Mouse (Mus musculus) megakaryocyte-erythroid progenitor cell, adult 5-6 weeks (primary cell): ENCODE data around the gene Id3. TPM values are rescaled to one million over a fixed set of nuclear protein-coding genes. Genes with fewer than 3 reads are reported as not detected.
"Not testable (repeated sequence)": the region's sequence is repeated elsewhere in the genome, so short reads cannot be mapped to it uniquely, and the experiment has no call there.

Experiments
- ATAC-seq: replicated peaks from 2 replicates; pipeline ENCODE4 v1.8.0; 2016; ENCODE audit warnings: mild to moderate bottlenecking, inconsistent platforms; ENCODE audit not compliant: severe bottlenecking, poor library complexity, low FRiP score, low TSS enrichment
- total RNA-seq, 2 experiments: library from RNA; stranded (forward) in 1 of 2; stranded (reverse) in 1 of 2; fragments of 200-1000, 215-1000 nt in 1 of 2; fragments of >200 nt in 1 of 2; fragmentation: Nextera tagmentation in 1 of 2; gene quantifications; 2 replicates each; pipeline ENCODE4 v1.2.3; 2014 to 2017

Id3 gene
- 1.5 and 7.8 TPM in 2 replicates for total RNA-seq (2014; fragmentation: Nextera tagmentation)
- total RNA-seq (2017), result 1.9 and 3.1 TPM in 2 replicates

- peak; percentile 69 for ATAC-seq
These were observed at the start of gene Id3 for GRCm38 (mm10) chr4:136143193-136143976. TSS of gene Id3 (plus strand) at chr4:136143497.

GRCm38 (mm10) chr4:136094519-136095219 lies 48.6 kb upstream of the Id3 start:
- ATAC-seq, result no peak

GRCm38 (mm10) chr4:136095490-136096105 lies 47.7 kb upstream of the Id3 start:
- ATAC-seq, result no peak

- ATAC-seq, result no peak
These were observed 46.7 kb upstream of the Id3 start for GRCm38 (mm10) chr4:136096446-136097113.

- no peak for ATAC-seq
These were observed 44.9 kb upstream of the Id3 start for GRCm38 (mm10) chr4:136098446-136098845.

GRCm38 (mm10) chr4:136100396-136101070 lies 42.8 kb upstream of the Id3 start:
- no peak for ATAC-seq

- not testable (repeated sequence) for ATAC-seq
These were observed 41.5 kb upstream of the Id3 start for GRCm38 (mm10) chr4:136101753-136102152.

GRCm38 (mm10) chr4:136104590-136105337 lies 38.5 kb upstream of the Id3 start:
- ATAC-seq, result no peak

GRCm38 (mm10) chr4:136106880-136107301 lies 36.4 kb upstream of the Id3 start:
- ATAC-seq, result no peak

GRCm38 (mm10) chr4:136109153-136109552 lies 34.1 kb upstream of the Id3 start:
- no peak for ATAC-seq

- ATAC-seq, result no peak
These were observed 33.1 kb upstream of the Id3 start for GRCm38 (mm10) chr4:136109941-136110900.

- ATAC-seq, result no peak; the same call in 1 of the 2 replicates
These were observed 31.0 kb upstream of the Id3 start for GRCm38 (mm10) chr4:136112344-136112743.

- ATAC-seq, result no peak
These were observed 28.6 kb upstream of the Id3 start for GRCm38 (mm10) chr4:136114747-136115146.

GRCm38 (mm10) chr4:136117022-136117421 lies 26.3 kb upstream of the Id3 start:
- no peak for ATAC-seq

- ATAC-seq, result no peak
These were observed 23.3 kb upstream of the Id3 start for GRCm38 (mm10) chr4:136120041-136120440.

GRCm38 (mm10) chr4:136121158-136121557 lies 22.1 kb upstream of the Id3 start:
- no peak for ATAC-seq

GRCm38 (mm10) chr4:136121844-136122468 lies 21.3 kb upstream of the Id3 start:
- no peak for ATAC-seq
